Mouse (Mus musculus) midbrain, postnatal 0 days (tissue): ENCODE results near the gene Col23a1. TPM values are rescaled to one million over a fixed set of nuclear protein-coding genes. Genes with fewer than 3 reads are reported as not detected.

Experiments
- ATAC-seq: fragments of 200-750 bp; cut with Nextera tagmentation; 2 replicates; pipeline ENCODE4 v1.8.0; 2017; ENCODE audit warnings: moderate number of reproducible peaks, mild to moderate bottlenecking, moderate TSS enrichment, moderate library complexity; ENCODE audit not compliant: low FRiP score
- DNase-seq: peaks from one replicate; pipeline ENCODE4 v3.0.0-alpha.2; 2015; ENCODE audit warnings: low spot score
- H3K27ac ChIP-seq: fragments of 300-500 bp; sonication (generic); 2 replicates; pipeline ENCODE4 v1.5.1; 2014; ENCODE audit warnings: low read depth, mild to moderate bottlenecking, low read length, mixed read lengths
- H3K27me3 ChIP-seq: fragments of 300-500 bp; sonication (generic); 2 replicates; pipeline ENCODE4 v1.6.1; 2014; ENCODE audit warnings: low read length, control low read depth, mixed read lengths; ENCODE audit not compliant: insufficient read depth
- H3K36me3 ChIP-seq: fragments of 300-500 bp; sonication (generic); 2 replicates; pipeline ENCODE4 v1.6.1; 2014; ENCODE audit warnings: low read length, control low read depth, mixed read lengths; ENCODE audit not compliant: insufficient read depth
- H3K4me1 ChIP-seq: fragments of 300-500 bp; sonication (generic); 2 replicates; pipeline ENCODE4 v1.6.1; 2014; ENCODE audit warnings: mild to moderate bottlenecking, control low read depth, antibody characterized with exemption, low read length, mixed read lengths; ENCODE audit not compliant: insufficient read depth
- H3K4me2 ChIP-seq: fragments of 300-500 bp; sonication (generic); 2 replicates; pipeline ENCODE4 v1.6.1; 2014; ENCODE audit warnings: low read depth, mild to moderate bottlenecking, low read length, mixed read lengths; ENCODE audit not compliant: poor library complexity, severe bottlenecking
- H3K4me3 ChIP-seq: fragments of 300-500 bp; sonication (generic); 2 replicates; pipeline ENCODE4 v1.5.1; 2014; ENCODE audit warnings: low read depth, mild to moderate bottlenecking, low read length, moderate library complexity
- H3K9ac ChIP-seq: fragments of 300-500 bp; sonication (generic); replicated peaks from 2 replicates; pipeline ENCODE4 v1.6.1; 2014; ENCODE audit warnings: mild to moderate bottlenecking, low read length, moderate library complexity, mixed read lengths; ENCODE audit not compliant: poor library complexity, severe bottlenecking
- H3K9me3 ChIP-seq: fragments of 300-500 bp; sonication (generic); 2 replicates; pipeline ENCODE4 v1.6.1; 2016; ENCODE audit warnings: low read length, control low read depth
- CTCF ChIP-seq: IDR thresholded peaks from 2 replicates; pipeline ENCODE4 v1.5.1; 2016; ENCODE audit warnings: antibody characterized with exemption, mild to moderate bottlenecking
- WGBS: fragments of 180-500 bp; shearing (Covaris S2); extraction: QIAGEN DNeasy Blood & Tissue Kit; methylation state at CpG from one replicate; pipeline ENCODE4 v1.1.7; 2014; 5-methylcytosine and 5-hydroxymethylcytosine counted together
- polyA plus RNA-seq: library from polyadenylated mRNA; unstranded; fragments of >200 nt; fragmentation: Nextera tagmentation; extraction: Ambion mirVana; gene quantifications from 2 replicates; pipeline ENCODE4 v1.2.1, GENCODE M21; 2015
- total RNA-seq: library from RNA; depleted of rRNA; stranded (reverse); fragments of >200 nt; gene quantifications from 2 replicates; pipeline ENCODE4 v1.2.3, GENCODE M21; 2014; rRNA removed

The Col23a1 gene
- 10.7 and 13.5 TPM in 2 replicates for total RNA-seq
- 4.2 and 4.5 TPM in 2 replicates for polyA plus RNA-seq

DNA sequence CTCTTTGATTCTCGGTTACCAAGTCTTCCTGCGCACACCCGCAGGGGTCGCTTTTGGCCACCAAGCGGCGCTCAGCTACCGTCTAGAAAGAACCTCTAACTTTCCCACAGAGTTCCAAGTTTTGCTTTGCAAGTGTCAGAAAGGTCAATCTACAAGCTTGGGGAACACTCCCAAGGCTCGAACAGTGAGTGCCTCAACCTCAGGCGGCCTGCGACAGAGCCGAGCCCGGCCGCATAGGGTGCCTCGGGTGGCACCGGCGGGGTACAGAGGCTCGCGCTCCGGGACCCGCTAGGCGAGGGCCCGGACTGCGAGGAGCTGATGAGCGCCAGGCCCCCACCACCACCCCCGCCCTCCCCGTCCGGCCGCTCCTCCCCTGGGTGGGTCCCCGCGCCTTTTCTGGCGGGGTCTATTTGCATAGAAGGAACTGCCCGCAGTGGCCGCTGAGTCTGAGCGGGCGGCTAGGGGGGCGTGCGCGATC lies at the start of gene Col23a1:
TSS of gene Col23a1 (plus strand) at position 357 of the 478 bp plus-strand sequence.
- Histone ChIP-seq H3K9ac (peak within 1 kb of the TSS; percentile 54), H3K4me3 (peak within 1 kb of the TSS; percentile 61), H3K4me1 (no peaks in the 10 kb centered on the region), H3K9me3 (no peaks in the 10 kb centered on the region), H3K4me2 (peak within 1 kb of the TSS; percentile 99), H3K27me3 (no peaks in the 10 kb centered on the region; the same call in 1 of the 2 replicates), H3K27ac (no peak within 1 kb of the TSS), H3K36me3 (no peaks in the 10 kb centered on the region)
- ATAC-seq: peak; percentile 77
- TF ChIP-seq CTCF: peak; percentile 98
- under 1% methylated on average over 31 of the region's 38 CpGs for WGBS
- peak; percentile 89 for DNase-seq

DNA sequence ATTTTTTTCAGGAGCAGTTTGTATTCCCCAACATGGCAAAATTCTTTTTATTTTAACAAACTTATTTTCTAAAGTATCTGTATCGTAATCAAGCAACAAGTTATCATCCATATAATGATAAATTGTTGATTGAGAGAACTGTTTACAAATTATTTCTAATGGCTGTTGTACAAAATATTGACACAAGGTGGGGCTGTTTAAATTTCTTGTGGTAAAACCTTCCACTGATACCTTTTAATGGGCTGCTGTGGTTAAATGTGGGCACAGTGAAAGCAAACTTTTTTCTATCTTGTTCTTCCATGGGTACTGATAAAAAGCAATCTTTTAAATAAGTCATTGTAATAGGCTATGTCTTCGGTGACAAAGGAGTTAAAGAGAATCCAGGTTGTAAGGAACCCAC lies 46.8 kb upstream of the Col23a1 start:
- WGBS: 90% methylated on average over 2 of the region's 2 CpGs
- Histone ChIP-seq H3K27me3 (no peaks in the 10 kb centered on the region), H3K9ac (no peak overlapping the region), H3K4me3 (no peak overlapping the region), H3K27ac (no peak overlapping the region), H3K4me1 (no peaks in the 10 kb centered on the region), H3K36me3 (no peaks in the 10 kb centered on the region), H3K9me3 (peaks cover 3% of the 10 kb centered on the region; the same call in 1 of the 2 replicates), H3K4me2 (no peak overlapping the region)
- no peak for TF ChIP-seq CTCF
- ATAC-seq (no peak), DNase-seq (no peak)

DNA sequence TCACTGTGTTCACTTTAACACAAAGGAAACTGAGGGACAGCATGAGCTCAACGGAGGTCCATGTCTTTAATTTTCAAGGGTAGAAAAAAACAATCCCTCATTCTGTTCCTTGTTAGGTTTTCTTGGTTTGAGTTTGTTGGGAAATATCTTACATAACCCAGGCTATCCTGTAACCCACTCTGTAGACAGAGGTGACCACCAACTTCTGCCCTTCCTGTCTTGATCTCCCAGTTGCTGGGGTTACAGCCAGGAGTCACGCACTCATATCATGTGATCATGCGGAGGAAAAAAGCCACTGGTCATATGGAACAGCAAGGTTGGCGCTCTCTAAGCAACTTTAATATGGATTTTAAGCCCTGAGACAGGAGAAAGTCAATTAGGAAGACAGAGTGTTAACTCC lies 32.7 kb upstream of the Col23a1 start:
- no peak for TF ChIP-seq CTCF
- no peaks in the 10 kb centered on the region for H3K4me1 ChIP-seq
- no peak for DNase-seq
- 93% methylated on average over 4 of the region's 4 CpGs for WGBS
- H3K27ac ChIP-seq: no peak overlapping the region
- H3K27me3 ChIP-seq: no peaks in the 10 kb centered on the region
- H3K36me3 ChIP-seq: no peaks in the 10 kb centered on the region
- ATAC-seq: no peak
- no peaks in the 10 kb centered on the region for H3K9me3 ChIP-seq
- no peak overlapping the region for H3K4me3 ChIP-seq
- H3K9ac ChIP-seq: no peak overlapping the region
- no peak overlapping the region for H3K4me2 ChIP-seq

DNA sequence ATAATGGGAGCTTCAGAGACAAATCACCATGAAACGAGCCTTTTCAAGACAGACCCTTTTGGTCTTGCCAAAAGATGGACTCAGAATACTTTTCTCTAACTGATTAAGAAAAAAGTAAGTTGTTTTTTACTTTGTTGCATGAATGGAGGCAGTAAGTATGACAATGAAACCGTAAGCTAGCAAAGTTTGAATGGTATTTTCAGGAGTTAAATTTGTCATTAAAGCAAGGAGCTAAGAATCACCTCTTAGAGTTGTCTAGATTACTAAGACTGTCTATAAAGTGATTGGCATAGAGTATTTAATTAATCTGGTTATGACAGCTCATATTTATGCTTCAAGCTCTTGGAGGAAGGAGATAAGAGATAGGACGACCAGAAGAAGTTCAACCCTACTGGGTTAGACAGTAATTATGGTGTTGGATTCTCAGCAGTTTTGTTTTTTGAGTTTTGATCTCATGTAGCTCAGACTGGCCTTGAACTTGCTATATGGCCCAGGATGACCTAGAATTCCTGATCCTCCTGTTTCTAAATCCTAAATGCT lies 28.0 kb upstream of the Col23a1 start, which contains the start of gene Clk4:
TSS of gene Clk4 (plus strand) at position 51 of the 540 bp plus-strand sequence.
- peak within 1 kb of the TSS; percentile 97 for H3K9ac ChIP-seq
- 82% methylated on average over 3 of the region's 3 CpGs for WGBS
- H3K4me3 ChIP-seq: peak within 1 kb of the TSS; percentile 91
- H3K27me3 ChIP-seq: no peaks in the 10 kb centered on the region
- H3K4me1 ChIP-seq: 0 out of 2 replicates have a peak, but pooled peaks cover 10% of the 10 kb centered on the region
- ATAC-seq (no peak), DNase-seq (no peak)
- H3K27ac ChIP-seq: peak within 1 kb of the TSS; percentile 99
- TF ChIP-seq CTCF: no peak
- H3K36me3 ChIP-seq: no peaks in the 10 kb centered on the region
- H3K9me3 ChIP-seq: no peaks in the 10 kb centered on the region
- peak within 1 kb of the TSS; percentile 82 for H3K4me2 ChIP-seq

DNA sequence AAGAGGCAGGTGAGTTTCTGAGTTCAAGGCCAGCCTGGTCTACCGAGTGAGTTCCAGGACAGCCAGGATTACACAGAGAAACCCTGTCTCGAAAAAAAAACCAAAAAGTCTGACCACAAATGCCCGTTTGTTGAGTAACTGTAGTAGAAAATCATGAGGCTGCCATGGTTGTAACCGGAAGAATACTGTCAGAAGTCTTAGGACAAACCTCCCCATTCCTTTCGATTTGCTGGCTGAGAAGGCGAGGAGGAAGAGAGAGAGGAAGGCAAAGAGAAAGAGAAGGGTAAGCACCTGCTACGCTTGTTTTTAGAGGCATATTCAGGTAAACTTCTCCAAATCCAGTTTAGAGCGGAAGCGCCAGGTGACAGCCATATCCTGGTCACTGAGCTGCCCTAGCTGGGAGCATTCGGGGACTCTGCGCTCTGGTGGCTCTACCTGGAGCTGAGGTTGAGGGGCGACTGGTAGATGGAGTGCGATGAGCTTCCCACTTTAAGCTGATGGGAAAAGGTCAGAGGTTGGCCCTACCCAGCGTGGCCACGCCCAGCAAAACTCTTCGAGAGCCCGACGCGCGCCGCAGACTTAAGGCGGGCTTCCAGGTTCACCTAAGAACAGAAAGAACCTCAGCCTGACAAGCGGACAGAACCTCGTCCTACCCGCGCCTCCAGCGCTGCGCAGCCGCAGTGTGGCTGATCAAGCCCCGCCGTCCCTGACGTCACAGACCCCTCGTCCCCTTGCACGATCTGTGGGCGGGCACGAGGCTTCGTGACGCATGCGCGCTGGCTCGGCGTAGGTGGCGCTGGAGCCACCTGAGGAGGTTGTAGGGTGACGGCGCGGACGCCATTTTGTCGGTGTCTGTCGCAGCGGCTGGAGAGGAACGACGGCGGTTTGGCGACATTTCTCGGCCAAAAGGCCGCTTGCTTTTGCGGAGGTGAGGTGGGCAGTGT lies 27.1 kb upstream of the Col23a1 start, which contains the start of gene BC049762:
TSS of gene BC049762 (minus strand) at position 705 of the 944 bp plus-strand sequence.
- no peaks in the 10 kb centered on the region for H3K9me3 ChIP-seq
- no peaks in the 10 kb centered on the region for H3K27me3 ChIP-seq
- DNase-seq (peak; percentile 99), ATAC-seq (peak; percentile 97)
- H3K9ac ChIP-seq: peak within 1 kb of the TSS; percentile 97
- H3K4me2 ChIP-seq: peak within 1 kb of the TSS; percentile 82
- 8% methylated on average over 57 of the region's 57 CpGs for WGBS
- H3K4me3 ChIP-seq: peak within 1 kb of the TSS; percentile 91
- TF ChIP-seq CTCF: peak; percentile 59
- H3K36me3 ChIP-seq: peaks cover 3% of the 10 kb centered on the region; the same call in 1 of the 2 replicates
- H3K4me1 ChIP-seq: 0 out of 2 replicates have a peak, but pooled peaks cover 10% of the 10 kb centered on the region
- H3K27ac ChIP-seq: peak within 1 kb of the TSS; percentile 99
